Mouse (Mus musculus) frontal cortex, postnatal 14 days (tissue): ENCODE measurements around the gene Pdhb.

ENCODE experiments used
- DNase-seq, 2 experiments: peaks; one replicate each; pipeline ENCODE4 v3.0.0; 2022; ENCODE audit warnings: low spot score in 2 of 2

Gene Pdhb

GRCm38 (mm10) chr14:8172507-8173410 is at the start of gene Pdhb:
Pdhb (minus strand) TSS chr14:8173025.
- peak; percentile 99 for DNase-seq

DNA sequence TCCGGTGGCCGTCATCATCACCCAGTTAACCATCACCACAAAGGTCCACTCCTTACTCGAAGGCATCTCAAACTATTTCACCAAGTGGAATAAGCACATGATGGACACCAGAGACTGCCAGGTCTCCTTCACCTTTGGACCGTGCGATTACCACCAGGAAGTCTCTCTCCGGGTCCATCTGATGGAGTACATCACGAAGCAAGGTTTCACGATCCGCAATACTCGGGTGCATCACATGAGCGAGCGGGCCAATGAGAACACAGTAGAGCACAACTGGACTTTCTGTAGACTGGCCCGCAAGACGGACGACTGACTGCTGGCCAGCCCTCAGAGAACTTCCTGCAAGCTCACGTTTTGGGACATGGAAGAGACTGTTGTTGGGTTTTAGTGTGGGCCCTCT is 49.7 kb upstream of the Pdhb start:
- DNase-seq: no peak

DNA sequence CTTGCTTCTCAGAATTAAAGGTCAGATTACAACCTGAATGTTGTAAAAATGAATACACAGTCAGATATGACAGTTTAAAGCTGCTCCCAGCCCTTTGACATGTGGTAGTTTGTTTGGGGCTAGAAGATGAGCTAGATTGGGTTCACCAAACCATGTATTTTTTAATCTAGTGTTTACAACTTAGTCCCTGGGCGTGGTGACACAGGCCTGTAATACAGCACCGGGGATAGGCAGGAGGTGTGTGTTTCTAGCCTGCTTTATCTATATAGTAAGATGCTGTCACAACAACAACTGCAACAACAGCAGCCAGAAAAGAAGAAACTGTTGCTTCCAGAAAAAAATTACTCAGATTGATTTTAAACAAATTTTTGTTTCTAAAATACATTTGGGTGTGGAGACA is 48.1 kb upstream of the Pdhb start:
- DNase-seq: no peak

GRCm38 (mm10) chr14:8220306-8220705 is 47.5 kb upstream of the Pdhb start:
- DNase-seq: no peak

GRCm38 (mm10) chr14:8219876-8220275 is 47.1 kb upstream of the Pdhb start:
- no peak for DNase-seq

GRCm38 (mm10) chr14:8218730-8219380 is 46.0 kb upstream of the Pdhb start:
- DNase-seq: no peak

GRCm38 (mm10) chr14:8218238-8218637 is 45.4 kb upstream of the Pdhb start:
- DNase-seq: no peak

- DNase-seq: no peak
These were observed 43.3 kb upstream of the Pdhb start for GRCm38 (mm10) chr14:8216100-8216499.

GRCm38 (mm10) chr14:8215208-8215778 is 42.5 kb upstream of the Pdhb start:
- no peak for DNase-seq

- peak in 1 of 2 experiments; percentile 55 for DNase-seq
These were observed 41.7 kb upstream of the Pdhb start for GRCm38 (mm10) chr14:8214299-8215207.

DNA sequence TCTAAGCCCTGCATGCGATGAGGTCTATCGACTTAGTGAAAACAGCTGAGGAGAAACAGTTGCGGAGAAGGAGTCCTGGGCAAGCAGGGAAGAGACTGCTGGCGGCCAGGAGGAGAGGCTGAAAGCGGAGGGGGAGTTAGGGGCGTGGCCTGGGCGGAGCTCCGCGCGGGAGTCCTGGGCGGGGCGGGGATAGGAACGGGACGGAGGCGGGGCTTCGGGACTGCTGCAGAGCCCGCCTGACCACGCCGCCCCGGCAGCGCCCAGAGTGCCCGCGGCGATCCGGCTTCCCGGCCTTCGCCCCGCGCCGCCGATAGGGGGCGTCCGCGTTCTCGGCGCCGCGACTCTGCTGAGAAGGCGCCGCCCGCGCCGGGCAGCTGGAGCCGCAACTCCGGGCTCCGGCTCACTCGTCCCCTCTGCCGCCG is 41.0 kb upstream of the Pdhb start, which contains the start of gene Kctd6:
Gene Kctd6, plus strand, starts transcription at position 338 of the 422 bp plus-strand sequence.
- DNase-seq: peak; percentile 91 to 96

- no peak for DNase-seq
These were observed 40.2 kb upstream of the Pdhb start for GRCm38 (mm10) chr14:8212996-8213395.

DNA sequence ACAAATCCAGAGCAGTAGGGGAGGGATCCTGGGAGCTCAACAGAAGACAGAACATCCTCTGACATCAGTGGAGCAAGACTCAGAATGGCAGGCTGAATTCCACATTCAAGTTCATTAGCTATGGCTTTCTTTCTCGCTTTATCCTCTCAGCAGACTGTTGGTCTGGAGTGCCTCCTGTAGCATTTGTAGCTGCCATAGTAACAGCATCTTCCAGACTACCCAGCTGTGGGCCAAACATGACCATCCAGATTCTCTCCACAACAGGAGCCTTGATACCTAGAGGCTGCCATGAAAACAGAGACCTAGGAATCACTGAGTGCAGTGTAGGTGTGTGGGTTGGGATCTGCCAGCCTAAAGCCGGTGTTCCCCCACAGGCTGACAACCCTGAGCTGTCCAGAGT is 37.1 kb upstream of the Pdhb start:
- DNase-seq: no peak

- peak; percentile 53 to 60 for DNase-seq
These were observed 36.1 kb upstream of the Pdhb start for GRCm38 (mm10) chr14:8208876-8209275.

GRCm38 (mm10) chr14:8207543-8207942 is 34.7 kb upstream of the Pdhb start:
- DNase-seq: no peak

GRCm38 (mm10) chr14:8207105-8207504 is 34.3 kb upstream of the Pdhb start:
- no peak for DNase-seq

GRCm38 (mm10) chr14:8206179-8206910 is 33.5 kb upstream of the Pdhb start:
- DNase-seq: no peak

DNA sequence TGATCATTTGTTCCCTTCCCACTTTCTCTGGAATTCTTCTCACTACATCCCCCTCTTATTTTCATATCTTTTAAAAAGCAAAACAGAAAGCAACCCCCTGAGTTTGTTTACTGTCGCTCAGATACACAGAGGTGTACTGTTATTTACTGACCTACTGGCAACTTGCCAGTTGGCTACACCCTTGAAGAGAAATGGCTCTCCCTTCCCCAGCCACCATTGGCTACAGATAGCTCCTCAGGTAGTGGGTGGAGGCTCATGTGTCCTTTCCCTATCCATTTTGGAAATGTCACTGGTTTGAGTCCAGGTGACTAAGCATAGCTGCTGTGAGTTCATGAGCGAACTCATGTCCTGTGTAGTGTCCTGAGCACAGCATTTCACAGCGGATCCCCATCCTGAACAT is 28.9 kb upstream of the Pdhb start:
- no peak for DNase-seq

GRCm38 (mm10) chr14:8200769-8201168 is 27.9 kb upstream of the Pdhb start:
- DNase-seq: no peak

DNA sequence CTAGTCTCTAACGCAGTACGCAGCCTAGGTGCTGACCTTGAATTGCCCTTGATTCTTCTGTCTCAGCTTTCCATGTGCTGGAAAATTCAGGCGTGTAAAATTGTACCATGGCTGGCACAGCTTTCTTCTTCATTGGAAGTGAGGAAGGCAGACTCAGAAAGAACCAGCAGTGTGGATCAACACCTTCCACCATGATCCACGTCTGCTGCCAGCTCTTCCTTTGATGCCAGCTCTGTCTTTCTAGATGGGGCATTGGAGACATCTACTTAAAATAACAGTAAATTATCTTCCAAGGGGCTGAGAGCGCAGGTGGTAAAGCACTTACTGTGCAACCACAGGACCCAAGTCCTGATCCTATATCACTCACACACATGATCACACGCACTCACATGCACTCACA is 19.9 kb upstream of the Pdhb start:
- DNase-seq: no peak
